In genomic region chr11:95584651-95585050, GRCm38 (mm10) we compare ENCODE assay signal across 8 mouse cellular contexts. TPM values are rescaled to one million over a fixed set of nuclear protein-coding genes. Genes with fewer than 3 reads are reported as not detected.
DNase-seq lines count a peak whose midpoint lies in the region; ATAC-seq lines count a peak whose summit lies in the region.

No protein-coding gene starts in this region.

- DNase-seq in heart, postnatal 25 days (ENCODE audit: low spot score): no peak
- peak; percentile 34 for DNase-seq in MN1 (ENCODE audit: low spot score)
- DNase-seq in midbrain, embryonic 14.5 days: no peak
- no peak for DNase-seq in right cerebral cortex, postnatal 10 days (ENCODE audit: low spot score in 2 of 2)
- DNase-seq in adrenal gland, postnatal 25 days: no peak
- DNase-seq in spleen, adult 18-20 months: no peak

- WGBS in heart, embryonic 11.5 days (ENCODE audit: insufficient replicate concordance): 6% methylated on average over 9 of the region's 9 CpGs
- WGBS in hindbrain, embryonic 12.5 days: 9% methylated on average over 9 of the region's 9 CpGs
- WGBS in midbrain, embryonic 14.5 days: 12% methylated on average over 9 of the region's 9 CpGs

- H3K9me3 ChIP-seq in heart, embryonic 11.5 days (replicated peaks; ENCODE audit: control insufficient read depth, low read length): no peaks in the 10 kb centered on the region
- H3K9me3 ChIP-seq in hindbrain, embryonic 12.5 days (replicated peaks): no peaks in the 10 kb centered on the region
- H3K9me3 ChIP-seq in midbrain, embryonic 14.5 days (ENCODE audit: control insufficient read depth, low read length): no peaks in the 10 kb centered on the region

- ATAC-seq in heart, embryonic 11.5 days (replicated peaks; ENCODE audit: insufficient number of reproducible peaks, low FRiP score, low TSS enrichment): no peak
- no peak for ATAC-seq in hindbrain, embryonic 12.5 days (ENCODE audit: low FRiP score)
- no peak for ATAC-seq in midbrain, embryonic 14.5 days (ENCODE audit: low FRiP score, low TSS enrichment)

- peak overlapping the region; percentile 75 for H3K4me2 ChIP-seq in heart, embryonic 11.5 days
- H3K4me2 ChIP-seq in hindbrain, embryonic 12.5 days (replicated peaks): peak overlapping the region; percentile 59
- peak overlapping the region; percentile 87; the same call in 1 of the 2 replicates for H3K4me2 ChIP-seq in midbrain, embryonic 14.5 days (ENCODE audit: low read length)

- H3K4me3 ChIP-seq in heart, embryonic 11.5 days (ENCODE audit: low read depth, low read length): peak overlapping the region; percentile 45
- H3K4me3 ChIP-seq in hindbrain, embryonic 12.5 days: peak overlapping the region; percentile 46
- 0 out of 2 replicates have a peak overlapping the region, but pooled peaks have one; percentile 47 for H3K4me3 ChIP-seq in midbrain, embryonic 14.5 days (replicated peaks; ENCODE audit: low read depth, low read length)

- peaks cover 96% of the 10 kb centered on the region for H3K27me3 ChIP-seq in heart, embryonic 11.5 days (ENCODE audit: control insufficient read depth, insufficient read depth, low read length)
- H3K27me3 ChIP-seq in hindbrain, embryonic 12.5 days: peaks cover 77% of the 10 kb centered on the region
- H3K27me3 ChIP-seq in midbrain, embryonic 14.5 days (ENCODE audit: control insufficient read depth, insufficient read depth, low read length): peaks cover 66% of the 10 kb centered on the region

- H3K9ac ChIP-seq in heart, embryonic 11.5 days (ENCODE audit: low read depth, low read length): no peak overlapping the region
- no peak overlapping the region for H3K9ac ChIP-seq in hindbrain, embryonic 12.5 days
- no peak overlapping the region for H3K9ac ChIP-seq in midbrain, embryonic 14.5 days (replicated peaks; ENCODE audit: low read length)

- no peaks in the 10 kb centered on the region for H3K36me3 ChIP-seq in heart, embryonic 11.5 days (ENCODE audit: control insufficient read depth, insufficient read depth, low read length)
- no peaks in the 10 kb centered on the region for H3K36me3 ChIP-seq in hindbrain, embryonic 12.5 days
- H3K36me3 ChIP-seq in midbrain, embryonic 14.5 days (ENCODE audit: control insufficient read depth, insufficient read depth, low read length): no peaks in the 10 kb centered on the region

- peaks cover 47% of the 10 kb centered on the region for H3K4me1 ChIP-seq in heart, embryonic 11.5 days (ENCODE audit: control insufficient read depth, insufficient read depth, low read length)
- H3K4me1 ChIP-seq in hindbrain, embryonic 12.5 days: peaks cover 70% of the 10 kb centered on the region
- peaks cover 22% of the 10 kb centered on the region for H3K4me1 ChIP-seq in midbrain, embryonic 14.5 days (ENCODE audit: control insufficient read depth, insufficient read depth, low read length)

- H3K27ac ChIP-seq in heart, embryonic 11.5 days (ENCODE audit: low read depth, low read length): no peak overlapping the region
- H3K27ac ChIP-seq in hindbrain, embryonic 12.5 days: no peak overlapping the region
- no peak overlapping the region for H3K27ac ChIP-seq in midbrain, embryonic 14.5 days (replicated peaks; ENCODE audit: low read depth, low read length)

- intact Hi-C loops in heart, postnatal 25 days (cut with DNase I): loop anchor here (5.0 kb wide), 1 partner anchor 63 kb away; no protein-coding TSS in a partner anchor

RNA-seq across cellular contexts. Expression of gene Ngfr, which starts 2.9 kb away (rescaled TPM):
- polyA plus RNA-seq in heart, embryonic 11.5 days (2014; fragmentation: Nextera tagmentation; extraction: Ambion mirVana): 3.6 TPM in 2 replicates
- total RNA-seq in heart, postnatal 25 days (2021): under 1 TPM; 0.44 to 0.70 TPM
- polyA plus RNA-seq in hindbrain, embryonic 12.5 days (2016; fragmentation: Nextera tagmentation; extraction: Ambion mirVana): 38.6 and 41.3 TPM in 2 replicates
- polyA plus RNA-seq in midbrain, embryonic 14.5 days (2014; fragmentation: Nextera tagmentation; extraction: Ambion mirVana): 8.4 and 13.7 TPM in 2 replicates
- 1.7 and 3.3 TPM in 2 replicates for total RNA-seq in adrenal gland, postnatal 25 days (2021)
